Mouse (Mus musculus): ENCODE data around the gene Desi2. TPM values are rescaled to one million over a fixed set of nuclear protein-coding genes. Genes with fewer than 3 reads are reported as not detected.
A peak's percentile ranks its signal among the peaks of the same experiment; 100 is the strongest.
"Not testable (repeated sequence)": the region's sequence is repeated elsewhere in the genome, so short reads cannot be mapped to it uniquely, and the experiment has no call there.

The Desi2 gene
- polyA plus RNA-seq, 1 experiment from 2014 or later, result 18.2 TPM

GRCm38 (mm10) chr1:178276054-178276911 is 89.1 kb downstream of the Desi2 start:
- peak overlapping the region; percentile 73 for H3K9ac ChIP-seq (ENCODE audit: low read depth, low read length)
- WGBS, result under 1% methylated on average over 70 of the region's 87 CpGs
- H3K4me1 ChIP-seq (replicated peaks; ENCODE audit: control insufficient read depth, insufficient read depth, low read length), result peaks cover 4% of the 10 kb centered on the region; the same call in 1 of the 2 replicates
- peak overlapping the region; percentile 56 for H3K4me3 ChIP-seq (ENCODE audit: low read depth, low read length)
- H3K4me2 ChIP-seq (replicated peaks; ENCODE audit: low read depth, low read length), result peak overlapping the region; percentile 82
- peak; percentile 84 for DNase-seq (ENCODE audit: low spot score)
- H3K9me3 ChIP-seq (ENCODE audit: control insufficient read depth, low read length), result no peaks in the 10 kb centered on the region
- H3K27ac ChIP-seq (ENCODE audit: low read depth, low read length), result peak overlapping the region; percentile 30; the same call in 1 of the 2 replicates
- no peaks in the 10 kb centered on the region for H3K27me3 ChIP-seq (ENCODE audit: control insufficient read depth, insufficient read depth, low read length)
- ATAC-seq (ENCODE audit: low FRiP score), result peak; percentile 88
- no peaks in the 10 kb centered on the region for H3K36me3 ChIP-seq (ENCODE audit: control insufficient read depth, insufficient read depth, low read length)

GRCm38 (mm10) chr1:178283314-178283713 is 96.1 kb downstream of the Desi2 start:
- not testable (repeated sequence) for H3K9ac ChIP-seq (ENCODE audit: low read depth, low read length); H3K27me3 ChIP-seq (ENCODE audit: control insufficient read depth, insufficient read depth, low read length); ATAC-seq (ENCODE audit: low FRiP score); H3K9me3 ChIP-seq (ENCODE audit: control insufficient read depth, low read length); H3K36me3 ChIP-seq (ENCODE audit: control insufficient read depth, insufficient read depth, low read length); H3K27ac ChIP-seq (ENCODE audit: low read depth, low read length); H3K4me2 ChIP-seq (replicated peaks; ENCODE audit: low read depth, low read length); H3K4me3 ChIP-seq (ENCODE audit: low read depth, low read length); H3K4me1 ChIP-seq (replicated peaks; ENCODE audit: control insufficient read depth, insufficient read depth, low read length); DNase-seq (ENCODE audit: low spot score)
- WGBS, result 83% methylated on average over 3 of the region's 3 CpGs

GRCm38 (mm10) chr1:178283946-178284720 is 96.9 kb downstream of the Desi2 start:
- Histone ChIP-seq H3K4me3 (ENCODE audit: low read depth, low read length) (no peak overlapping the region), H3K4me2 (replicated peaks; ENCODE audit: low read depth, low read length) (no peak overlapping the region), H3K9ac (ENCODE audit: low read depth, low read length) (no peak overlapping the region), H3K9me3 (ENCODE audit: control insufficient read depth, low read length) (no peaks in the 10 kb centered on the region), H3K36me3 (ENCODE audit: control insufficient read depth, insufficient read depth, low read length) (no peaks in the 10 kb centered on the region), H3K27ac (ENCODE audit: low read depth, low read length) (no peak overlapping the region), H3K27me3 (ENCODE audit: control insufficient read depth, insufficient read depth, low read length) (no peaks in the 10 kb centered on the region), H3K4me1 (replicated peaks; ENCODE audit: control insufficient read depth, insufficient read depth, low read length) (no peaks in the 10 kb centered on the region)
- ATAC-seq (ENCODE audit: low FRiP score) (no peak), DNase-seq (ENCODE audit: low spot score) (no peak)
- 65% methylated on average over 2 of the region's 2 CpGs for WGBS

- 62% methylated on average over 8 of the region's 8 CpGs for WGBS
- DNase-seq (ENCODE audit: low spot score), result no peak
- Histone ChIP-seq H3K36me3 (ENCODE audit: control insufficient read depth, insufficient read depth, low read length) (no peaks in the 10 kb centered on the region), H3K27me3 (ENCODE audit: control insufficient read depth, insufficient read depth, low read length) (no peaks in the 10 kb centered on the region), H3K27ac (ENCODE audit: low read depth, low read length) (no peak overlapping the region), H3K4me1 (replicated peaks; ENCODE audit: control insufficient read depth, insufficient read depth, low read length) (no peaks in the 10 kb centered on the region), H3K4me2 (replicated peaks; ENCODE audit: low read depth, low read length) (no peak overlapping the region), H3K9ac (ENCODE audit: low read depth, low read length) (no peak overlapping the region), H3K4me3 (ENCODE audit: low read depth, low read length) (no peak overlapping the region), H3K9me3 (ENCODE audit: control insufficient read depth, low read length) (no peaks in the 10 kb centered on the region)
- ATAC-seq (ENCODE audit: low FRiP score), result no peak
These were observed 100.5 kb downstream of the Desi2 start for GRCm38 (mm10) chr1:178287601-178288176.

- Histone ChIP-seq H3K27ac (ENCODE audit: low read depth, low read length) (no peak overlapping the region), H3K9me3 (ENCODE audit: control insufficient read depth, low read length) (no peaks in the 10 kb centered on the region), H3K4me2 (replicated peaks; ENCODE audit: low read depth, low read length) (no peak overlapping the region), H3K4me1 (replicated peaks; ENCODE audit: control insufficient read depth, insufficient read depth, low read length) (no peaks in the 10 kb centered on the region), H3K27me3 (ENCODE audit: control insufficient read depth, insufficient read depth, low read length) (no peaks in the 10 kb centered on the region), H3K36me3 (ENCODE audit: control insufficient read depth, insufficient read depth, low read length) (no peaks in the 10 kb centered on the region), H3K9ac (ENCODE audit: low read depth, low read length) (no peak overlapping the region), H3K4me3 (ENCODE audit: low read depth, low read length) (no peak overlapping the region)
- ATAC-seq (ENCODE audit: low FRiP score) (no peak), DNase-seq (ENCODE audit: low spot score) (no peak)
- 83% methylated on average over 3 of the region's 3 CpGs for WGBS
These were observed 104.5 kb downstream of the Desi2 start for GRCm38 (mm10) chr1:178291716-178292115.

GRCm38 (mm10) chr1:178294051-178294450 is 106.8 kb downstream of the Desi2 start:
- 93% methylated on average over 1 of the region's 1 CpGs for WGBS
- H3K4me3 ChIP-seq (ENCODE audit: low read depth, low read length), result no peak overlapping the region
- DNase-seq (ENCODE audit: low spot score) (no peak), ATAC-seq (ENCODE audit: low FRiP score) (no peak)
- H3K27ac ChIP-seq (ENCODE audit: low read depth, low read length), result no peak overlapping the region
- H3K36me3 ChIP-seq (ENCODE audit: control insufficient read depth, insufficient read depth, low read length), result no peaks in the 10 kb centered on the region
- H3K9me3 ChIP-seq (ENCODE audit: control insufficient read depth, low read length), result no peaks in the 10 kb centered on the region
- H3K4me1 ChIP-seq (replicated peaks; ENCODE audit: control insufficient read depth, insufficient read depth, low read length), result no peaks in the 10 kb centered on the region
- no peaks in the 10 kb centered on the region for H3K27me3 ChIP-seq (ENCODE audit: control insufficient read depth, insufficient read depth, low read length)
- no peak overlapping the region for H3K4me2 ChIP-seq (replicated peaks; ENCODE audit: low read depth, low read length)
- no peak overlapping the region for H3K9ac ChIP-seq (ENCODE audit: low read depth, low read length)

- DNase-seq (ENCODE audit: low spot score); H3K9me3 ChIP-seq (ENCODE audit: control insufficient read depth, low read length); H3K4me1 ChIP-seq (replicated peaks; ENCODE audit: control insufficient read depth, insufficient read depth, low read length); H3K27ac ChIP-seq (ENCODE audit: low read depth, low read length); H3K4me3 ChIP-seq (ENCODE audit: low read depth, low read length); H3K36me3 ChIP-seq (ENCODE audit: control insufficient read depth, insufficient read depth, low read length); ATAC-seq (ENCODE audit: low FRiP score); H3K27me3 ChIP-seq (ENCODE audit: control insufficient read depth, insufficient read depth, low read length); H3K9ac ChIP-seq (ENCODE audit: low read depth, low read length); H3K4me2 ChIP-seq (replicated peaks; ENCODE audit: low read depth, low read length): not testable (repeated sequence)
- WGBS, result 89% methylated on average over 2 of the region's 2 CpGs
These were observed 114.0 kb downstream of the Desi2 start for GRCm38 (mm10) chr1:178301261-178301660.

GRCm38 (mm10) chr1:178303425-178303824 is 116.2 kb downstream of the Desi2 start:
- H3K4me2 ChIP-seq (replicated peaks; ENCODE audit: low read depth, low read length), result no peak overlapping the region
- DNase-seq (ENCODE audit: low spot score) (peak; percentile 79), ATAC-seq (ENCODE audit: low FRiP score) (peak; percentile 33)
- no peaks in the 10 kb centered on the region for H3K9me3 ChIP-seq (ENCODE audit: control insufficient read depth, low read length)
- no peak overlapping the region for H3K9ac ChIP-seq (ENCODE audit: low read depth, low read length)
- H3K27me3 ChIP-seq (ENCODE audit: control insufficient read depth, insufficient read depth, low read length), result no peaks in the 10 kb centered on the region
- 29% methylated on average over 3 of the region's 3 CpGs for WGBS
- H3K27ac ChIP-seq (ENCODE audit: low read depth, low read length), result no peak overlapping the region
- H3K4me1 ChIP-seq (replicated peaks; ENCODE audit: control insufficient read depth, insufficient read depth, low read length), result no peaks in the 10 kb centered on the region
- no peak overlapping the region for H3K4me3 ChIP-seq (ENCODE audit: low read depth, low read length)
- H3K36me3 ChIP-seq (ENCODE audit: control insufficient read depth, insufficient read depth, low read length), result no peaks in the 10 kb centered on the region

All from hindbrain, embryonic 11.5 days (tissue).